In the genomic region with DNA sequence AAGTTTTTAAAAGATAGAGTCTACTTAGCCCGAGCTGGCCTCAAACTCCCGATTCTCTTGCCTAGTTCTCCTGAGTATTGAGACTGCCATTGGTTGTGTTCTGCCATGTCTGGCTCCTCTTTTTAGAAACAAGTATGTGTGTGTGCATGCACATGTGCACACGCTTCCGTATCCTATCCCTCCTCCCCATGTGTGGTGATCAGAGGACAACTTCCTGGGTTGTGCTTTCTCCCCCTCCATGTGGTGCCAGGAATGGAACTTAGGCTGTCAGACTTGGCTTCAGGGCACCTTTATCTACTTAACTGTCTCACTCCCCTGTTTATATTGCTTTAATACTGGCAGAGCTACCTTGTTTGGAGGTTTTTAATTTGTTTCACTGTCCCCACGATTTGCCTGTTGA, we compare ENCODE assay signal across 12 mouse cellular contexts. TPM values are rescaled to one million over a fixed set of nuclear protein-coding genes. Genes with fewer than 3 reads are reported as not detected.
DNase-seq lines count a peak whose midpoint lies in the region; ATAC-seq lines count a peak whose summit lies in the region.
"Had no signal": no experiment of that assay in that cellular context is flagged by ENCODE, and none has a peak within 500 bp of the region (broad histone marks: within the 10 kb centered on the region; RNA-seq: fewer than 3 reads in every experiment).

No protein-coding gene starts in this region.

- no peak for DNase-seq in intestine, embryonic 14.5 days (ENCODE audit: low spot score)
- DNase-seq in embryonic facial prominence, embryonic 10.5 days (ENCODE audit: low spot score) = no peak
- no peak for DNase-seq in thymus, postnatal 10 days (ENCODE audit: low spot score in 2 of 2)
- DNase-seq in T-cell, adult 2 months (ENCODE audit: low spot score) = no peak
- no peak for DNase-seq in layer of hippocampus, adult 9-11 months
- DNase-seq: right cerebral cortex, postnatal 4 days; thymus, adult 2 months had no signal

- H3K4me3 ChIP-seq in intestine, embryonic 14.5 days (ENCODE audit: low read depth, low read length) = no peak overlapping the region
- no peak overlapping the region for H3K4me3 ChIP-seq in intestine, embryonic 15.5 days (replicated peaks)
- peak overlapping the region; percentile 38; the same call in 1 of the 2 replicates for H3K4me3 ChIP-seq in embryonic facial prominence, embryonic 10.5 days
- H3K4me3 ChIP-seq in forebrain, embryonic 16.5 days (replicated peaks; ENCODE audit: low read length) = peak overlapping the region; percentile 34
- H3K4me3 ChIP-seq in midbrain, embryonic 13.5 days (replicated peaks) = peak overlapping the region; percentile 17
- H3K4me3 ChIP-seq: lung, embryonic 15.5 days had no signal

- H3K9me3 ChIP-seq in intestine, embryonic 14.5 days (ENCODE audit: control insufficient read depth, low read length) = no peaks in the 10 kb centered on the region
- no peaks in the 10 kb centered on the region for H3K9me3 ChIP-seq in intestine, embryonic 15.5 days
- no peaks in the 10 kb centered on the region for H3K9me3 ChIP-seq in embryonic facial prominence, embryonic 10.5 days
- no peaks in the 10 kb centered on the region for H3K9me3 ChIP-seq in forebrain, embryonic 16.5 days (ENCODE audit: control insufficient read depth, low read length)
- no peaks in the 10 kb centered on the region for H3K9me3 ChIP-seq in midbrain, embryonic 13.5 days
- H3K9me3 ChIP-seq: lung, embryonic 15.5 days had no signal

- H3K4me2 ChIP-seq in intestine, embryonic 14.5 days (ENCODE audit: low read length) = peak overlapping the region; percentile 25; the same call in 1 of the 2 replicates
- H3K4me2 ChIP-seq in intestine, embryonic 15.5 days (replicated peaks) = no peak overlapping the region
- peak overlapping the region; percentile 50 for H3K4me2 ChIP-seq in forebrain, embryonic 16.5 days (ENCODE audit: low read length)
- H3K4me2 ChIP-seq in midbrain, embryonic 13.5 days (replicated peaks) = peak overlapping the region; percentile 45
- H3K4me2 ChIP-seq: lung, embryonic 15.5 days had no signal

- H3K4me1 ChIP-seq in intestine, embryonic 14.5 days (replicated peaks; ENCODE audit: control insufficient read depth, insufficient read depth, low read length) = 0 out of 2 replicates have a peak, but pooled peaks cover 5% of the 10 kb centered on the region
- H3K4me1 ChIP-seq in intestine, embryonic 15.5 days (replicated peaks) = peaks cover 9% of the 10 kb centered on the region
- peaks cover 17% of the 10 kb centered on the region for H3K4me1 ChIP-seq in embryonic facial prominence, embryonic 10.5 days
- peaks cover 16% of the 10 kb centered on the region for H3K4me1 ChIP-seq in forebrain, embryonic 16.5 days (replicated peaks; ENCODE audit: control insufficient read depth, insufficient read depth, low read length)
- H3K4me1 ChIP-seq in midbrain, embryonic 13.5 days (replicated peaks) = peaks cover 17% of the 10 kb centered on the region

- no peaks in the 10 kb centered on the region for H3K36me3 ChIP-seq in intestine, embryonic 14.5 days (ENCODE audit: control insufficient read depth, insufficient read depth, low read length)
- no peaks in the 10 kb centered on the region for H3K36me3 ChIP-seq in intestine, embryonic 15.5 days
- H3K36me3 ChIP-seq in embryonic facial prominence, embryonic 10.5 days (replicated peaks) = no peaks in the 10 kb centered on the region
- H3K36me3 ChIP-seq in forebrain, embryonic 16.5 days (ENCODE audit: control insufficient read depth, insufficient read depth) = no peaks in the 10 kb centered on the region
- no peaks in the 10 kb centered on the region for H3K36me3 ChIP-seq in midbrain, embryonic 13.5 days
- H3K36me3 ChIP-seq: lung, embryonic 15.5 days had no signal

- no peak overlapping the region for H3K9ac ChIP-seq in intestine, embryonic 14.5 days (ENCODE audit: low read length)
- no peak overlapping the region for H3K9ac ChIP-seq in intestine, embryonic 15.5 days
- peak overlapping the region; percentile 46 for H3K9ac ChIP-seq in forebrain, embryonic 16.5 days (replicated peaks; ENCODE audit: low read depth, low read length)
- peak overlapping the region; percentile 25; the same call in 1 of the 2 replicates for H3K9ac ChIP-seq in midbrain, embryonic 13.5 days (replicated peaks)
- H3K9ac ChIP-seq: lung, embryonic 15.5 days had no signal

- no peak for ATAC-seq in intestine, embryonic 14.5 days (replicated peaks; ENCODE audit: low FRiP score, low TSS enrichment, low read depth)
- ATAC-seq in intestine, embryonic 15.5 days = no peak
- ATAC-seq in forebrain, embryonic 16.5 days = no peak
- ATAC-seq in midbrain, embryonic 13.5 days = no peak
- ATAC-seq: activated CD4-positive, CD25-positive, alpha-beta regulatory T cell, adult 4 months had no signal

- WGBS in intestine, embryonic 14.5 days = 37% methylated on average over 5 of the region's 5 CpGs
- WGBS in intestine, embryonic 15.5 days = 42% methylated on average over 5 of the region's 5 CpGs
- 46% methylated on average over 5 of the region's 5 CpGs for WGBS in embryonic facial prominence, embryonic 10.5 days
- 37% methylated on average over 5 of the region's 5 CpGs for WGBS in forebrain, embryonic 16.5 days
- 36% methylated on average over 5 of the region's 5 CpGs for WGBS in midbrain, embryonic 13.5 days

- H3K27me3 ChIP-seq in intestine, embryonic 14.5 days (replicated peaks; ENCODE audit: control insufficient read depth, insufficient read depth, low read length) = no peaks in the 10 kb centered on the region
- no peaks in the 10 kb centered on the region for H3K27me3 ChIP-seq in intestine, embryonic 15.5 days (replicated peaks)
- no peaks in the 10 kb centered on the region for H3K27me3 ChIP-seq in embryonic facial prominence, embryonic 10.5 days (replicated peaks; ENCODE audit: low read depth, poor library complexity, severe bottlenecking)
- no peaks in the 10 kb centered on the region for H3K27me3 ChIP-seq in forebrain, embryonic 16.5 days (replicated peaks; ENCODE audit: control insufficient read depth, insufficient read depth, low read length)
- no peaks in the 10 kb centered on the region for H3K27me3 ChIP-seq in midbrain, embryonic 13.5 days
- H3K27me3 ChIP-seq: lung, embryonic 15.5 days had no signal

- H3K27ac ChIP-seq in intestine, embryonic 14.5 days (ENCODE audit: low read depth) = no peak overlapping the region
- no peak overlapping the region for H3K27ac ChIP-seq in intestine, embryonic 15.5 days
- H3K27ac ChIP-seq in embryonic facial prominence, embryonic 10.5 days (replicated peaks) = no peak overlapping the region
- no peak overlapping the region for H3K27ac ChIP-seq in forebrain, embryonic 16.5 days (ENCODE audit: low read length)
- H3K27ac ChIP-seq in midbrain, embryonic 13.5 days = 0 out of 2 replicates have a peak overlapping the region, but pooled peaks have one; percentile 11
- H3K27ac ChIP-seq: lung, embryonic 15.5 days had no signal

RNA-seq across cellular contexts. Expression of a gene that starts 3.9 kb away (rescaled TPM):
- polyA plus RNA-seq in intestine, embryonic 14.5 days (2014; fragmentation: Nextera tagmentation; extraction: Ambion mirVana) = 2.5 and 3.4 TPM in 2 replicates
- 2.8 and 3.3 TPM in 2 replicates for polyA plus RNA-seq in intestine, embryonic 15.5 days (2015; fragmentation: Nextera tagmentation; extraction: Ambion mirVana)
- 4.9 and 5.0 TPM in 2 replicates for polyA plus RNA-seq in embryonic facial prominence, embryonic 10.5 days (2016; fragmentation: Nextera tagmentation; extraction: Ambion mirVana)
- polyA plus RNA-seq in forebrain, embryonic 16.5 days (2015; fragmentation: Nextera tagmentation; extraction: Ambion mirVana) = 13.8 and 14.5 TPM in 2 replicates
- 12.8 and 13.2 TPM in 2 replicates for polyA plus RNA-seq in midbrain, embryonic 13.5 days (2015; fragmentation: Nextera tagmentation; extraction: Ambion mirVana)

RNA-seq across cellular contexts. Expression of a gene that starts 10.8 kb away (rescaled TPM):
- polyA plus RNA-seq in intestine, embryonic 14.5 days (2014; fragmentation: Nextera tagmentation; extraction: Ambion mirVana) = 6.3 and 7.0 TPM in 2 replicates
- 5.6 and 5.8 TPM in 2 replicates for polyA plus RNA-seq in intestine, embryonic 15.5 days (2015; fragmentation: Nextera tagmentation; extraction: Ambion mirVana)
- polyA plus RNA-seq in embryonic facial prominence, embryonic 10.5 days (2016; fragmentation: Nextera tagmentation; extraction: Ambion mirVana) = 9.0 and 9.2 TPM in 2 replicates
- polyA plus RNA-seq in forebrain, embryonic 16.5 days (2015; fragmentation: Nextera tagmentation; extraction: Ambion mirVana) = 10.6 and 14.3 TPM in 2 replicates
- polyA plus RNA-seq in midbrain, embryonic 13.5 days (2015; fragmentation: Nextera tagmentation; extraction: Ambion mirVana) = 11.0 and 12.7 TPM in 2 replicates

RNA-seq across cellular contexts. Expression of a gene that starts 31.5 kb away (rescaled TPM):
- 3.2 and 3.3 TPM in 2 replicates for polyA plus RNA-seq in intestine, embryonic 14.5 days (2014; fragmentation: Nextera tagmentation; extraction: Ambion mirVana)
- polyA plus RNA-seq in intestine, embryonic 15.5 days (2015; fragmentation: Nextera tagmentation; extraction: Ambion mirVana) = 2.3 and 2.5 TPM in 2 replicates
- polyA plus RNA-seq in embryonic facial prominence, embryonic 10.5 days (2016; fragmentation: Nextera tagmentation; extraction: Ambion mirVana) = 1.6 and 1.9 TPM in 2 replicates
- 56.2 and 65.7 TPM in 2 replicates for polyA plus RNA-seq in forebrain, embryonic 16.5 days (2015; fragmentation: Nextera tagmentation; extraction: Ambion mirVana)
- polyA plus RNA-seq in midbrain, embryonic 13.5 days (2015; fragmentation: Nextera tagmentation; extraction: Ambion mirVana) = 37.0 and 40.5 TPM in 2 replicates
- polyA plus RNA-seq: activated CD4-positive, CD25-positive, alpha-beta regulatory T cell, adult 4 months; thymus, adult 2 months had no signal

RNA-seq across cellular contexts. Expression of a gene that starts 46.0 kb away (rescaled TPM):
- polyA plus RNA-seq in intestine, embryonic 14.5 days (2014; fragmentation: Nextera tagmentation; extraction: Ambion mirVana) = 28.5 and 32.2 TPM in 2 replicates
- 24.3 and 25.0 TPM in 2 replicates for polyA plus RNA-seq in intestine, embryonic 15.5 days (2015; fragmentation: Nextera tagmentation; extraction: Ambion mirVana)
- polyA plus RNA-seq in embryonic facial prominence, embryonic 10.5 days (2016; fragmentation: Nextera tagmentation; extraction: Ambion mirVana) = 57.1 and 58.6 TPM in 2 replicates
- 132 and 133 TPM in 2 replicates for polyA plus RNA-seq in forebrain, embryonic 16.5 days (2015; fragmentation: Nextera tagmentation; extraction: Ambion mirVana)
- 142 and 143 TPM in 2 replicates for polyA plus RNA-seq in midbrain, embryonic 13.5 days (2015; fragmentation: Nextera tagmentation; extraction: Ambion mirVana)

Comparison
In these comparisons a context has a peak if more than half of its experiments do, and no peak if none do; other contexts are left out.
1. H3K4me3 ChIP-seq: peak in embryonic facial prominence, embryonic 10.5 days (single experiment), forebrain, embryonic 16.5 days (single experiment) and midbrain, embryonic 13.5 days (single experiment); none in intestine, embryonic 14.5 days (single experiment) and intestine, embryonic 15.5 days (single experiment).
2. H3K9ac ChIP-seq: peak in forebrain, embryonic 16.5 days (single experiment) and midbrain, embryonic 13.5 days (single experiment); none in intestine, embryonic 14.5 days (single experiment) and intestine, embryonic 15.5 days (single experiment).